Mouse (Mus musculus) right cerebral cortex, adult 2 months (tissue): ENCODE data around the gene Rnf207.

Experiments
- DNase-seq, 2 experiments: peaks; one replicate each; pipeline ENCODE4 v3.0.0; 2021 to 2022; ENCODE audit warnings: low spot score in 2 of 2

The Rnf207 gene

DNA sequence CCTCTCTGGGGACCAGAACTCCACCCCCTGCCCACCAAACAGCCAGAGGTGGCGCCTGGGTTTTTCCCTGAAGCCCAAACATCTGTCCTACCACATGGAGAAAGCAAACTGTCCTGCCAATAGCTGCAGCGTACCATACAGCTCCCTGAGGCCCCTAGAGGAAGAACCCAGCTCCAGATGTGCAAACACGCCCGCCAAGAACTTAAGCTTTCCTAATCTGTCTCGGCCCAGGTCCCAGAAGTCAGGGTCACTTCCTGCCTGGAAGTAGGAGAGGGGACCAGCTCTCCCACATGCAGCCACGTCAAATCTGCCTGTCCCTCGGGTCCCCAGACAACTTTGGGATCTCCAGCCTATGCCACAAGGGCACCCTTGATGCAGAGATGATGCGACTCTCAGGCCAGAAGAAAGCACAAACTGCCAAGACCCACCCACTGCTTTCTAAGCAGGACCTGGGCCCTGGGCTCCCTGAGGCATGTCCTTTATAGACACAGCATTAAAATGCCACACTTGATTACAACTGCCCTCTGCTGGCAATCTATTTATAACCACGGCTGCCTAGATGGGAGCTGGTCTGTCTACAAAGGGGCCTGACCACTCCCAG lies 46.2 kb downstream of the Rnf207 start:
- DNase-seq: no peak

DNA sequence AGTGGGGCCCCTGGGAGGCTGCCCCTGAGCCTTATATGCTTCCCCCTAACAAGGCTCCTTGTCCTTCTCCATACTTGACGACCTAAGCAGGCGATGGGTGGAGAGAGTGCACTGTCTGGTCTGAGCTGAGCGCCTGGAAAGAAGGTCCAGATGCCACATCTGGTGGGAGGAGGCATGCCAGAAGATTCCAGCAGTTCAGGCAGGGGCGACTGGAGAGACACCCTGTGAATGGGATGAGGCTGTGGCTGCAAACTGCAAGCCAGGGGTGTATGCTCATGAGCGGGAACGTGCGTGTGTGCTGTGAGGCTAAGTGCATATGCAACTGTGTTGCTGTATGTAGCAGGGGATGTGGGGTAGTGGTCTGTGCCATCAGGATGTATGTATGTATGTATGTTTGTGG lies 46.8 kb downstream of the Rnf207 start:
- no peak for DNase-seq

DNA sequence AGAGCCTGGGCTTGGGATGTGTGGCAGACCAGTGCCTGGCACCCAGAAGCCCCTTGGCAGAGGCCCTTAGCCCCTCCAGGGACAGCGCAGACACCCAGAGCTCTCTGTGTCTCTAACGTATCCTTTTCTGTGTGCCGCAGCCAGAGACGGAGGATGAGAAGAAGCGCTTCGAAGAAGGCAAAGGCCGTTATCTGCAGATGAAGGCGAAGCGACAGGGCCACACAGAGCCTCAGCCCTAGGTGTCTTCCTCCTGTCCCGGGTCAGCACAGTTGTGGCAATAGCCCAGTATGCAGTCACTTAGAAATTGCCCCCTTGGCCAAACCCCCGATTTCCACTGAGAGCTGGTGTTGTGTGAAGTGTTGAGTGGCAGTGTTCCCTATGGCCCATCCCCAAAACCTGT lies 47.5 kb downstream of the Rnf207 start:
- DNase-seq: no peak

DNA sequence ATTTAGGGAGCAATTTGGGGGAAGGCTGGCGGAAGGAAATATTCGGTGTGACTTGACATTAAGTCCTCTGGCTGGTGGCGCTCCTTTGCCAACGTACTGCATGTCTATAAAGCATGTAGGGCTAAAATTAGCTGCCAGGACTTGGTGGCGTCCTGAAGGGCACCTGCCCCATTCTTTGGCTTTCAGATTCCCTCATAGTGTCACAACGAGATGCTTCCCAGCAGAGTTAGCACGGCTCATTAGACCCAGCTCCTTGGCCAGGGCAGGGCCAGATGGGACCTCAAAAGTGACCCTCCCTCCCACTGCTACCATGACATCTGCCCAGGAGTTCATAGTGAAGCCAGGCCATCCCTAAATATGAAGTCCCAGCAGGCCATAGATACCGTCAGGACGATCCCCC lies 48.2 kb downstream of the Rnf207 start:
- no peak for DNase-seq

DNA sequence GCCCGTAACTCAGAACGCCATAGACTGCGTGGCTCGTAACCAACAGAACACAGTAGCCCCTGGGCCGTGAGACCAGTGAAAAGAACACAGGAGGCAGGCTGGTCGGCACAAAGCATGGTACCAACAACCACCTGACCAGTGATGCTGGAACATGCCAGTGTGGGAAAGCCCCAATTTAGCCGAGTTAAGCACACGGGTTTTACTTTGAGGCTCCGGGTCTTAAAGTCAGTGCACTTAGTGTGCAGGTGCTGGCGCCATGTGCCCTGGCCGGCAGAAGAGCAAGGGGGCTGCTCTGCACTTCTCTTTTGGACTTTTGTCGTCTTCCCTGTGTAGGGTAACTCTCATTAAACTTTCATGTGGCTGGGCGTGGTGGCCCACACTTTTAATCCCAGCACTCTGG lies 48.8 kb downstream of the Rnf207 start:
- DNase-seq: no peak

DNA sequence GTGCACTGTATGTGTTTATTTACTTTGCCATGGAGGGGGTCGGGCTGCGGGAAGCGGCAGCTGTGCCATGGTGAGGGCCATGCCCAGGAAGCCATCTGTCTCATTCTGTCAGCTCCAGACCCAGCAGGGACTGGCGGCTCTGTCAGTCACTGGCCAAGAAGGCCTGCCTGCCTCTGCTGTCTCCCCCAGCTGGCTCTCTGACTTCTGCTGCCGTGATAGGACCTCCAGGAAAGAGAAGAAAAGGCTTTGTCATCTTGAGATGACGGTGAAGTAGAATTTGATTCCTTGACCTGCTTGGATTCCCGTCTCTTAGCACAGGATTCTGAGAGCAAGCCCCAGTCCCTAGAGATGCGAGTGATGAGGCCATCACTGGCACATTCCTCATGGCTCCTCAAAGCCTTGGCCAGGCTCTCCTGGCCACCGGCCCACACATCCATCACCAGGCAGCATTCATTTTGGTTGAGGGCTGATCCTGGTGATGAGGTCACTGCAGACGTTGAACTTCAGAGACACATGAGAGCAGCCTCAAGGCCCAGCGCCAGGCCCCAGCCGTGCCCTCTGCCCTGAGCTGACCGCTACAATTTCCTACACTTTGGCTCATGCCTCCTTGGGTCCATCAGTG lies 50.9 kb downstream of the Rnf207 start:
- no peak for DNase-seq

DNA sequence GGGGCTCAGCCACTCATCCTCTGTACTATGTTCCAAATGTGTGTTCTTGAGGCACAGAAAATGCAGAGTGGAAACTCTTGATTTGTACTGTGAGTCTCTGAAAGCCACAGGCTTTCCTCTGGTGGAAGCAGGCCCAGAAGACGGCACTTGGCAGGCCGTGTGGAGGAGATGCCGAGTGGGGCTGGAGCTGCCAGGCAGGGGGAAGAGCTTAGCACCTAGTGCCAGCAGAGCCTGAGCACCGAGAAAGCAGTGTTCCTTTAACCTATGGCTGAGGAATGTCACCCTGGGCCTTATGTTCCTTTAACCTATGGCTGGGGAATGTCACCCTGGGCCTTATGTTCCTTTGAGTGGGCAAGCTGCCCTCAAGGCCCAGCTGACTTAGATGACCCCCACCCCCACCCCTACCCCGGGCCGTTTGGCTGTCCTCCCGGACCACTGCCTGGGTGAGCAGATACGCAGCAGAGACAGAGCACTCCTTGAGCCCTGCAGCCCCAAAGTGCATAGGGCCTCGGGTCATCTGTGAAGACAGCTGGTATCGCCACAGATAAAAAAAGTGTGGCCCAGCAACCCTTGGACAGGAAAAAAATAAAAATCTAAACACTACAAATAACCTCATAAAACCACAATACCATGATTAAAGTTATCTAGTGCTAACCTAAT lies 52.4 kb downstream of the Rnf207 start:
- DNase-seq: no peak

DNA sequence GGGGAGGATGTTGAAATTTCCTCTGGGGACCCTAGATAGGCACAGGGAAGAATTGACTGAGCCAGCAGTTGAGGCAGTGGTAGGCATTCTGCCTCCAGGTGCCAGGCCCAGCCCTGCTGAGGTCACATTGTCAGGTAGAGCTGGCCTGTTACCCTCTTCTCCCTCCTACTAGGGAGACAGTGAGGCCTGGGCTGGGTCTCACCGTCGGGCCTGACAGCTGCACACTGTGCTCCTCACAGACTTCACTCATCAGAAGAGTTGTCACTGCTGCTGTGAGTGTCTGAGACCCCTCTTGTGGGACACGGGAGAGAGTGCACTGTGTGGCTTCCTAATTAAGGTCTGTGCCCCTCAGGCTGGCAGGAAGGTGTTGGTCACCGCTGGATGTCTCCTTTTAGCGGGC lies 53.0 kb downstream of the Rnf207 start:
- DNase-seq: no peak

DNA sequence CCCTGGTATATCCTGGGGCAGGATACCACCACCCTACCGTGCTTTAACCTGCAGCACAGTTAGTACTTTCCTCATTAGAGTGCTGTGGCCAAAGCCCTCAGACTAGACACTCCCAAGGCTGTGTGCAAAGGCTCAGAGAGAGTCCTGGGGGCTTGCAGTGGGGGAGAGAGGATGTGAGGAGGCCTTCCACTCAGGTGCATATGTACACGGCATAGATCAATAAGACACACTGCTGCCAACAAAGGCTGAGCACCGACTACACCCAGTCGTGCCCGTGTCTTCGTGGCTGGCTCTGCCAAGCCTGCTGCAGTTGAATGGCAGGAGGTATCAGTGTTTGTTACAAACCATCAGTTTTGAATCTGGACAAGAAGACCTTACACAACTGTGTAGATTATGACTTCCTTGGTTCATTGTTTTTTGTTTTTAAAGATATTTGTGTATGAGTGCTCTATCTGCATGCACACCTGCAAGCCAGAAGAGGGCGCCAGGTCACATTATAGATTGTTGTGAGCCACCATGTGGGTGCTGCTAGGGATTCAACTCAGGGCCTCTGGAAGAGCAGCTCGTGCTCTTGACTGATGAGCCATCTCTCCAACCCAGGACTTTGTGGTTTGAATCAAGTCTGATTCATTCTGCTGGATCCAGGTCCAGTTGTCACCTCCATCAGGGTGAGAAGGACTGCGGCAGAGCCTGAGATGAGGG lies 53.8 kb downstream of the Rnf207 start:
- DNase-seq: no peak

DNA sequence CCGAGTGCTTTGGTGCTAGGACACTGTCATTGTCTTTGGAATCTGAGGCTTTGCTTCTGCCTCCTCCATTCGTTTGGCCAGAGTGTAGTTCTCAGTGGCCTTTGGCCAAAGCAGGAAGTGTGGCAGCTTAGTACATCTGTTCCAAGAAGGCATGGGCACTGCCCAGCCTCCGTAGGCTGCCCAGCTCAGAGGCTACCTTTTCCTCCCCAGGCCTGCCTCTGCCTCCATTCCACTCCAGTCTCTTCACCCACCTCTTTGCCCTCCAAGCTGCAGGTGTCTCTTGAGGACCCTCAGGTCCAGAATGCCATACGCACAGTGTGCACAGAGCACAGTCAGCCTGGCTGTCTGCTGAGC lies 54.6 kb downstream of the Rnf207 start:
- no peak for DNase-seq

DNA sequence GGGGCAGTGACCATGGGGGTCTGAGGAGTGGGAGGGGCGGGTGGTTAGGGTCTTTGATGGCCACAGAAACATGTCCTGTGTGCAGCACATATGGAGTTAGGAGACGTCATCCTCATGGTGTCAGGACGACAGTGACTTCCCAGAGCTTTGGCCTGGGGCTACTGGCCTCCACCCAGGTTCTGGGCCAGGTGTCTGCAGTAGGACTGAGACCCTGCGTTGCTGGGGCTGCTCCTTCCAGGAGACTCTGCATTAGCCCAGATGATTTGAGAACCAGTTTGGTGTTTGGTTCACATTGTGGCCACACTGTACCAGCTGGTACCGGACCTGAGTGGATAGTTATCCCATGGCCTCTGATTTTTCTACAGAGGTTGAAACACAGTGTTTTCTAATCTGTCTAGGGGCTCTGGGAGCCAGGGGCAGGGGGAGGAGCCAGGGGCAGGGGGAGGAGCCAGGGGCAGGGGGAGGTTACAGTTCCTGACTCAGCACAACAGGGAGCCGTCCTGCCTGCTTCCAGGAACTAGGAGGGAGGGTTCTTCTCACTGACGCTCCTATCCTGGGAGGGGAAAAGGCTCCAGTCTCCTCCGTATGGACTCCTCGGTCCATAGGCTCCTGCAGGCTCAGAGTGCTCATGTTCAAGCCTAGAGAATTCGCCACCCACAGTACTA lies 55.1 kb downstream of the Rnf207 start:
- DNase-seq: no peak

DNA sequence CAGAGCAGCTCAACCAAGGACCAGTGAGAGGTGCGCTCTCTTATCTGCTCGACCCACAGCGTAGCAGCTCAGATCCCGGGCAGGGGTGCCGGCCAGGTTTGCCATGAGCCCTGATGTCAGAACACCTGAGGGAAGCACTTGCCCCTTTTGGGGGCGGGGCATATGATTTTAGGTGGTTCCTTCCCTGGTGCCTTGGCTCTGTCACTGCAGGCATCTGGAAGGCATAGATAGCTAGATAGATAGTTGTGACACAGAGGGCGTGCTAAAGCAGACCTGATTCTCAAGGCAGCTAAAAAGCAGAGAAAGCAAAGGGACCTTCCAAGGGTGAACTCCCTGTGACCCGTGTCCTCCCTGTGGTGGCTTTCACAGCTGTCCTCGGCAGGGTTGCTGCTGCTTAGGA lies 55.7 kb downstream of the Rnf207 start:
- DNase-seq: no peak

DNA sequence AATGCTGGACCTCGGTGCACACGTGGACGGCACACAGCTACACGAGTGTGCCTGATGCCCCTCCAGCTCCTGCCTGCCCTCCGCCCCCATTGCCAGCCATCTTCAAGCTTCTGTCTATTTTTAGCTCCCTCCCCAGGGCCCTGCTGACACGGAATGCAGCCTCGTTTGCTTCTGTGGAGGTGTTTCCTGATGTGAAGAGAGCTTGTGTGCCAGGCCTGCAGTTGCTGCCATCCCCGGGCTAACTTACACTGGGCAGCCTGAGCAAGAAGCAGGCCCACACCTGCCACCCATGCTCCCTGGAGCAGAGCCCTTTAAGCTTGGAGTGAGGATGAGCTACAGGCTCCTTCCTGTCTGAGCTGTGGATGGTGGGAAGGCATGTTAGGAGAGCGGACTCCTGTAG lies 56.6 kb downstream of the Rnf207 start:
- no peak for DNase-seq

DNA sequence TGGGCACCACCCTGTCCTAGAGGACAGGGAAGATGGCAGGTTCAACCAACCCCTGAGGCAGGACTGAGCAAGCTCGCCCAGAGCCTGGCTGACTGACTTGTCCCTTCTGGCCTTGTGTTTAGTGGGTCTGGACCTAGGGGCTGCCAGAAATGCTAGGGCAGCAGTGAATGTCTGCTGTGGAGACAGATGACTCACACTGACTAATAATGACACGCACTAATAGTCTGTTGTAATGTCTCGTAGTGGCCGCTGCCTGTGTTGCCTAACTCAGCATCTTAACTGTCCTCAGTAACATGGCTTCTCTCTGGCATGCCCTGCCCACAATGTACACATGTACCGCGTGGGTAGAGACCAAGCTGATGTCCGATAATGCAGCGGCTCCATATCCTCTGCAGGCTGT lies 58.3 kb downstream of the Rnf207 start:
- no peak for DNase-seq

DNA sequence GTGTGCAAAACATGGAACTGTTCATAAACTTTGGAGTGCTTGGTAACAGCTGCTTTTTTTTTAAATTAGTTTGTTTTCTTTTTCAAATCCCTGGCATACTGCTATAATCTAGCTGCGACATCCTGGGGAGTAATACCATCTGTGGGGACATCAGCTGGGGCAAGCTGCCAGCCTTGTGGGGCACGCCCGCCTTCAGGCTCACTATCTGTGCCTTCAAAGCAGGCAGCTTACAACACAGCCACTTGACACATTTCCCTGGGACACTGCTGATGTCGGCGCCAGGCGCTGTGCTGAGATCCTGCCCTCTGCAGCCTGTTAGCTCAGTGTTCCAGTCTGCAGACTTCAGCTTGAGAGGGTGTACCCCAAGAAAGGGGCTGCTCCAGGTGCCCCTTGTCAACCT lies 61.7 kb downstream of the Rnf207 start:
- peak; percentile 78 to 81 for DNase-seq
